Mouse (Mus musculus) thymus, adult 18-20 months (tissue): ENCODE measurements around the gene Zfp654.

Experiments
- DNase-seq, 2 experiments: peaks; one replicate each; pipeline ENCODE4 v3.0.0; 2022; ENCODE audit warnings: mixed read lengths in 2 of 2

Zfp654 gene

GRCm38 (mm10) chr16:64852441-64852871, 1.0 kb upstream of the Zfp654 start:
- DNase-seq = peak; percentile 35 to 36

GRCm38 (mm10) chr16:64851085-64851562, 328 bp downstream of the Zfp654 start:
- no peak for DNase-seq

- DNase-seq = peak; percentile 40 to 53
Observed at GRCm38 (mm10) chr16:64850287-64851084, 966 bp downstream of the Zfp654 start.

DNA sequence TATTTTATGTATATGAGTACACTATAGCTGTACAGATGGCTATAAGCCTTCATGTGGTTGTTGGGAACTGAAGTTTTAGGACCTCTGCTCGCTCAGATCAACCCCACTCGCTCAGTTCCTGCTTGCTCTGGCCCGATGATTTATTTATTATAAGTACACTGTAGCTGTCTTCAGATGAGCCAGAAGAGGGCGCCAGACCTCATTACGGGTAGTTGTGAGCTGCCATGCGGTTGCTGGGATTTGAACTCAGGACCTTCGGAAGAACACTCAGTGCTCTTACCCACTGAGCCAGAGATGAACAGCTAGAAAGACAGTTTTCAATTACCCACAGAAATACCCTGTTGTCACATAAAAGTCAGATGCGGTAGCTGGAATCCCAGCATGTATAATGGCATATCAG, 5.5 kb downstream of the Zfp654 start:
- peak in 1 of 2 experiments; percentile 5 for DNase-seq

- DNase-seq = no peak
Observed at GRCm38 (mm10) chr16:64842374-64842729, 9.1 kb downstream of the Zfp654 start.

GRCm38 (mm10) chr16:64841481-64842373, 9.7 kb downstream of the Zfp654 start:
- DNase-seq = no peak

DNA sequence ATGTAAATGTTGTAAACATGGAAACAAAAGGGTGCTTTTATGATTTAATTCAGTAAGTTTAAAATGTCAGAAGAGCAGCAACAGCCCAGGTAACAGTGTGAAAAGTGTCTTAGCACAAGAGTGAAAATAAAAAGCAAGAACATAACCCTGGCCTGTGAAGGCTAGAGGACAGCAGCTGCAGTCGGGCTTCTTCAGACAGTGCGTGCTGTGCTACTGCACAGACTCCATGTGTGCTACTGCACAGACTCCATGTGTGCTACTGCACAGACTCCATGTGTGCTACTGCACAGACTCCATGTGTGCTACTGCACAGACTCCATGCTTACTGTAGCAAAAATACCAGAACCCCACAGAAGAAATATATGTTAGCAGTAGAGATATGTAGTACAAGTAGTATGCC, 14.7 kb downstream of the Zfp654 start:
- no peak for DNase-seq

DNA sequence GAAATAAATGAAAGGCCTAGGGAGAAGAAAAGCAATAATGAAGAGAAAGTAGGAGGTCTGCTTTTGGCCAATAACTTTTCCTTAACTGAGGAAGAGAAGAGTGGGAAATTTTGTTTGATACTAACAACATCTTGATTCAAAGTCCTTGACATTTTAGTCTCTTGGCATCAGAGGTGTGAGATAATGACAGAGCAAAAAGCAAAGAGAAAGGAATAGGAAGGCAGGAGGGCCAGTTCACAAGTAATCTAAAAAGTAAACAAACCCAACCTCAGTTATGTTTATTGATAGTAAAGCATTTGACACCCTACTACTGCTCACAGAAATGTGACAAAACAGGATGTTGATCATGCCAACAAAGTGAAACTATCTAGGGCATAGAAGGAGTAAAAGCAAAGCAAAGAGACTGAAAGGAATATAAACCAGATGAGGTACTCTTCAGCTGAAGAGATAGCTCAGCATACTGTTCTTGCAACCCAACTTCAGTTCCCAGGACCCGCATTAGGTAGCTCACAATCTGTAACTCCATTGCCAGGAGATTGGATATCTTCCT, 15.4 kb downstream of the Zfp654 start:
- DNase-seq = no peak

DNA sequence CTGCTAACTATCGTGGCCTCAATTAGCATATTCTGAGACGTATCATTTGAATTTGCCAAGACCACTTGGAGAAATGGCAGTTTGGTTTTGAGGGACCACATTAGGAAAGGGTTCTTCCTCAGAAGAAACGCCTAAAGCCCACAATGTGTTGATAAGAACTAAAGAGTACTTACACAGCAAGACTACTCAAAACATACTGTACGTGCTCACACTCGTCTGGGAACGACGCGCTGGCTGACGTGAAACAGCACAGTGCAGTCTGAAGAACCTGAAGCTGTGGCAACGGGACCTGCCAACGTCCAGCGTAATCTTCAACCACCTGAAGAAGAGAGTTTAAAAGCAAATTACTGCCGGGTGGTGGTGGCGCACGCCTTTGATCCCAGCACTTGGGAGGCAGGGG, 21.2 kb downstream of the Zfp654 start:
- DNase-seq = no peak

- no peak for DNase-seq
Observed at GRCm38 (mm10) chr16:64824474-64824873, 27.0 kb downstream of the Zfp654 start.

DNA sequence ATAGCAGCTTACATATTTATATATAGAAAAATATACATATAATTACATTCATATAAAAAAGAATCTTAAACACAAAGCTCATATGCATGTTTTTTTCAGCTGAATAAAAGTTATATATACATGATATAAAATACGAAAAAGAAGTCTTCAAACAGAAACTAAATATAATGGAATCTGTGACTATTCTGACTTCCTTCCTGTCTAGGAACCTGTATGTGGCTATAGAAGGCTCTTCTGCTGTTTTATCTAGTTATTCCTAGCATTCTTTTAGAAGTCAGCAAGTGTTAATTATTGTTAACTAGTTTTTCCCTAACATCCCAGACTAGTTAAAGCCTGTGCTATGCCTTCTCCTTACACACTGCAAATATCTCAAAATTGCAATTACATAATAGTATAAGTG, 27.6 kb downstream of the Zfp654 start:
- no peak for DNase-seq

GRCm38 (mm10) chr16:64817094-64817765, 34.2 kb downstream of the Zfp654 start:
- DNase-seq = no peak

DNA sequence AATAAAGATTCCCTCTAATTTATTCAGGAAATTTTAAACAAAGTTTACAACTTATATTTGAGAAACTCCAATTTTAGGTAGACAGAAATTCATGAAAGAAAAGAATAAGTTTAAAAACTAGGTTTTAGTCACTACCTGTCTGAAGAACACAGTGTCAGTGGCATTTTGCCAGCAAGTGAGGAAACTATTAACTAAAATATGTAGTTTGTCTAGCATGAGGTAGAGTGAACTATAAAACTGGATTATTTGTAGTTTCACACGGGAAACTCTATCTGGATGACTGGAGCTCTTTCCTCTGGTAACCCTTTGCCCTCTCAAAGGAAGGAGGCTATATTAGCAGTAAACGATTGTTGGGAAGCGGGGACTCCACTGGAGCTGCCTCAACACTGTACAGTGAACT, 48.4 kb downstream of the Zfp654 start:
- DNase-seq = no peak

GRCm38 (mm10) chr16:64801638-64802037, 49.8 kb downstream of the Zfp654 start:
- DNase-seq = no peak

DNA sequence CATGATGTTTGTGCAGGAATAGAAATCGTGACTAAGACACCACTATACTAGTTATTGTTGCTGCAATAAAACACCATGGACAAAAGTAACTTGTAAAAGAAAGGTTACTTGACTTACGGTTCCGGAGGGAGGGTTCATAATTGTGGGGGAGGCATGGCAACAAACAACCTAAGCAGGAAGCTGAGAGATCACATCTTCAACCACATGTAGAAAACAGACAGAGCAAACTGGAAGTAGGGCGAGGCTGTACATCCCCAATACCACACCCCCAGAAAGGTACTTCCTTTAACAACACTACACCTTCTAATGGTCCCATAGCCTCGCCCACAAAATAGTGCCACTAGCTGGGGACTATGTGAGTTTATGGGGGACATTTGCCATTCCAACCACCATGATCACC, 51.1 kb downstream of the Zfp654 start:
- DNase-seq = no peak

GRCm38 (mm10) chr16:64794802-64795201, 56.6 kb downstream of the Zfp654 start:
- DNase-seq = no peak

DNA sequence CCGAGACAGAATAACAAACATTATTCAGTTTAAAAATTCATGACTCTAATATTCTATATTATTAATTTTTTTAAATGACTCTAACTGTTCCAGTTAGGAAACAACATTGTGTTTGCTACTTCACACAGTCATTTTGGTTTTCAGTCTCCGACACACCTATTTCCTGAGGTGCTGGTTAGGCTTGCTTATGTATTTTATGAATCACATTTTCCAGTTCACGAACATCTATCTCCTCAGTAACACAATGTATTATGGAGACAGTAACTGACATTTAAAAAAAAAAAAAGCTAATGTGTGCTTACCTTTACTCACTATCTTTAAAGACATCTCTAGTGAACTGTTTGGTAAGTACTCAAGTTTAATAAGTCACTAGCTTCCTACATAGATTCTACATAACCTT, 61.7 kb downstream of the Zfp654 start:
- DNase-seq = no peak

GRCm38 (mm10) chr16:64775516-64775915, 75.9 kb downstream of the Zfp654 start:
- no peak for DNase-seq

GRCm38 (mm10) chr16:64771431-64771818, 80.0 kb downstream of the Zfp654 start:
- DNase-seq = no peak

- DNase-seq = peak; percentile 65 to 72
Observed at GRCm38 (mm10) chr16:64770521-64771430, 80.7 kb downstream of the Zfp654 start, which contains the start of gene 4930453N24Rik. TSS of gene 4930453N24Rik (minus strand) at chr16:64771161.

GRCm38 (mm10) chr16:64766696-64767300, 84.7 kb downstream of the Zfp654 start:
- no peak for DNase-seq
